Mouse (Mus musculus) adrenal gland, postnatal 36 days (tissue): ENCODE measurements around the gene Stard9. TPM values are rescaled to one million over a fixed set of nuclear protein-coding genes. Genes with fewer than 3 reads are reported as not detected.

ENCODE experiments used
- DNase-seq, 2 experiments: peaks; one replicate each; pipeline ENCODE4 v3.0.0; 2021; ENCODE audit warnings: mixed read lengths in 1 of 2
- total RNA-seq, 2 experiments: library from RNA; stranded (reverse); gene quantifications; 2 replicates each; pipeline ENCODE4 v1.2.3; 2021

The Stard9 gene
- total RNA-seq, 2 experiments from 2014 or later: 10.3 to 12.9 TPM

DNA sequence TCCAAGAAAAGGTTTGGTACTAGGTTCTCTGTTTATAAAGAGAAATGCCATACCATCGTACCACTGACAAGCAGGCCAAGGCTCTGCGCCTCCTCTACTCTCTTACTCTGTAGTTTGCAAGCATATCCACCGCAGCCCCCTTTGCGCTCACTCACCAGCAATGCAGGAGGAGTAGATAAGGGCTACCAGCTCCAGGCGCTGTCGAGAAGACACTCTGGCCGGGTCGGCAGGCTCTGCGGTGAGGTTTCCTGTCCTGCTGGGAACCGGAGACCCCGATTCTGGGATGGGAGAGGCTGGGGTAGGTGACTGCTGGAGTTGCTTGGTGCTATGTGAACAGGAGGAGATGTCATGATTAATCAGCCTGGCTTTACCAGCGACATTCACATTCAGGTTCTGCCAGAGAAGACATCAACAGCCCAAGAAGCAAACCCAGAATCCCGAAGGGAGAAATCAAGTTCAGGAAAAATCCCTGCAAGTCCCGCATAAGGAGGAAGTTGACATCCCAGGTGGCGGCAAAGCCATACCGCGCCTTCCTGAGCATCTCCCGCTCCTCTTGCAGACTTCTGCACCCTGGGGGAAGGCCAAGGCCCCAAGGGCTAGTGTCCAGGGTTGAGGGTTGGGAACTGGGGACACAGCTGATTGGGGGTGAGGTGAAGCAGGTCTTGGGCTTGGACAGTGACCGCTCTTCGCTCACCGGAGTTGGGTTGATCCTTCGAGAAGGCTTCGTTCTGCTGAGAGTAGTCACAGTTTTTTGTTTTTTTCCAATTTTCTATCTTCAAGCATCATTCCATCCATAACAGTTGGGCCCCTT lies 101.1 kb downstream of the Stard9 start:
- peak in 1 of 2 experiments; percentile 24 for DNase-seq

DNA sequence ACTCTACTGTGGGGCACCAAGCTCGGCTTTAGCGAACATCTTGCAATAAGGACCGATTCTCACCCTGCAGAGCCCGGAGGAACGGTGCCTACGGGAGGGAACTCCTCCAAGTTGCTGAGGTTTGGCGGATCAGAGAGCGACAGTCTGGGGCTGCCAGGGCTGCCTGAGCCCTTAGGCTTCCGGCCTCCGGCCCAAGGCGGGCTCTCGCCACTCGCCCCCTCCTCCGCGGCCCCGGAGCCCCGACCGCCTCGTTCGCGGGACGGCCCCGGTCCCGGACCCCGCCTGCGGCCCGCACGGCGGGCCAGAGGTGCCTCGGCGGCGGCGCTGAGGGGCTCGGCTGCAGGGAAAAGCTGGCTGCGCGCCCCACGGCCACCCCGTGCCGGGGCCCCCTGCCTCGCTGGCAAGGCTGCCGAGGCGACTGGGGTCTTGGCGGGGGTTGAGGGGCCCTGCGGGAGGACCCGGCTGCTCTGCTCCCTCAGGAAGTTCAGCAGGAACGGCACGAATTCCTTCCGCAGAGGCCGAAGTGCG lies 101.8 kb downstream of the Stard9 start:
- DNase-seq: peak; percentile 25 to 42

DNA sequence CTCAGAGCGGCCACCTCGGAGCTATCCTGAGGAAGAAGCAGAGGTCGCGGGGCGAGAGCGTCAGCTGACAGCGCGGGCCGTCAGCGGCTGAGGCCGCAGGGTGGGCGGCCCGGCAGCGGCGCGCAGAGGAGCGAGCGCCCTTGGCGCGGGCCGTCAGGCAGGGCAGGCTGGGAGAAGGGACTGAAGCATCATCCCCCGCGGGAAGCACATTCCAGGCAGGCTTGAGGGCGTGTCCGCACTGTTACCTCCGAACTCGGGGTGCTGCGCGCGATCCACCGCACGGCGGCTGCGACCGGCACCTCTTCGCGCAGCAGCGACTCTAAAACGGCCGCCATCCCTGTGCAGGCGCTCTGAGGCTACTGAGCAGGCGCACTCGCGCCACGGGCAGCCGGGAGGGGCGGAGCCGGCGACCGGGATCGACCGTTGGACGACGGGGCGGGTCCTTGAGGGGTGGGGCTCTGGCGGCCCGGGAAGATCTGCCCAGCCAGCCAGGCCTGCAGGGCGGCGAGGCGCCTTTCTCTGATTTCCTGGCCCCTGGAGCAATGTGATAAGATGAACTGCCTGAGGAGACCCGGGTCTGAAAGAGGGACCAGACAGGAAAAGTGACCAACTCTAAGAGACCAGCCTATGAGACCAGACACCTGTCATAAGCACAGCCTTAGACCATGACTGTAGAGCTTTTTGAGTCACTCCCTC lies 102.4 kb downstream of the Stard9 start:
- peak; percentile 97 to 98 for DNase-seq

GRCm38 (mm10) chr2:120731877-120732530 lies 103.1 kb downstream of the Stard9 start:
- DNase-seq: no peak

DNA sequence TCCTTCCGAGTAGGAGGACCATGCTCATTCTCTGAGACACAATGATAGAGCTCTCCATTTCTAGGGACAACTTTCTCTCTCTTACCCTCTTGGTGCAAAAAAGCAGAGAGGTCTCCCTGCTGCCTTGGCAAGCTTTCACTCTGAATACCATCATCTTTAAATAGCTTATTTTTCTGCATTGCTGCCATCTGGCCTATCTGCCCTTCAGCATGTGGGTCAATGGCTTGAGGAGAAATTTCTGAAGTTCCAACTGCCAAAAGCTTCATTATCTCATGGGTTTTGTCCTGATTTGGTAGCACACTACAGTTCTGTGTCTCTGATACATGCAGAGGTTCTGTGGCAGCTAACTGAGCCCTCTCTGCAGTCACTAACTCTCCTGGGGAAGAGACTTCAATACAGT lies 116.6 kb downstream of the Stard9 start:
- no peak for DNase-seq

DNA sequence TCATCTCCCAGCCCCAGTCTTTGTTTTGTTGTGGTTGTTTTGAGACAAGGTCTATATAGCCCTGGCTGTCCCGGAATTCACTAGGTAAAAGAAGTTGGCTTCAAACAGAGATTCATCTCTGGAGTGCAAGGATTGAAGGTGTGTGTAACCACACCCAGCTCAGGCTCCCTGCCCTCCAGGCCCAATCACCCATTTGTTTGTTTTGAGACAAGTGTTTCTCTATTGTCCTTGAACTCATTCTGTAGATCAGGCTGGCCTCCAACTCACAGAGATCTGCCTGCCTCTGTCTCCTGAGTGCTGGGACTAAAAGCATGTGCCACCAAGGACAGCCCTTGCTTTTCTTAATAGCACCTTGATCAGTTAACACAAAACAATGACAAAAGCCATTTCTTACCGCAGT lies 119.1 kb downstream of the Stard9 start:
- no peak for DNase-seq

DNA sequence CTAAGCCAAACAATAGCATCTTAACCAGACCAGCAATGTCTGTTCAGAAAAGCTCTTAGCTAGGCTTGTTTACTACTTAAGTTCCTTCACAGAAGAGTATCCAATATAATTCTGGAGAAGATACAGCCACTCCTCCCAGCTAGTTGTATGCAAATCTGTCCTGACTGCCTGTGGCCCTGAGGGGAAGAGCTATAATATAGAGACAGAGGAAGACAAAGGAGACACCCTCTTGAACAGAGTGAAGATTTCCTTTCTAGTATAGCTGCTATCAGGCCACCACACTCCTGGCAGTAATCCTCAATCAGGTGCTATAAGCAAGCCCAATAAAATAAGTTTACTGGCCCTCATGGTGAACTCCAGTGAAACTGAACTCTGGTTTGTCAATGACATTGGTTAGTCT lies 133.0 kb downstream of the Stard9 start:
- DNase-seq: no peak

DNA sequence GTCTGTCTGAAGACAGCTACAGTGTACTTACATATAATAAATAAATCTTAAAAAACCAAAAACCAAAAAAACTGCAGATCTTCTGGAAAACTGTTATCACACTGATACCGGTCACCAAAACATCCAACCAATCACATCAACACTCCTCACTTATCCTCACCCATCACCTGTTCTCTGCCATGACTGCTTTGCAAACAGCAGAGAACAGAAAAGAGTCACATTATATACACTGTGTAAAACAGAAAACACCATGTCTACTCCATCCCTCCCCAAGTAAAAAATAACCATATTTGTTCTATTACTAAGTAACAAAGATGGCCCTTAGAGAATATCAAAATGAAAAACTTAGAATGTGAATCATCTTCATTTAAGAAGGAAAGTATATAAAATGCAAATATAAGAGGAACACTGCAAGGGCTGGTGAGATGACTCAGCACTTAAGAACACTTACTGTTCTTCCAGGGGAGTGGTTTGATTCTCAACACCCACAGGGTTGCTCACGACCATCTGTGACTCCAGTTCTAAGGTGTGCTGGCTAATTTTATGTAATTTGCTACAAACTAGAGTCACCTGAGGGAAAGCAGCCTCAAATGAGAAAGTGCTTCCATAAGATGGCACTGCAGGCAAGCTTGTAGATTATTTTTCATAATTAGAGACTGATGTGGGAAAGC lies 141.5 kb downstream of the Stard9 start:
- DNase-seq: no peak

Other genes with a start within 250 kb of the Stard9 start
- 10 to 100 TPM; 25.9 to 37.3 TPM for gene Ganc, start 225.2 kb upstream of the Stard9 start, total RNA-seq
- gene Tmem87a, start 225.0 kb upstream of the Stard9 start, total RNA-seq: 10 to 100 TPM; 42.0 to 49.9 TPM
- gene Capn3, start 173.1 kb upstream of the Stard9 start, total RNA-seq: under 1 TPM in 1 of 2 experiments, not detected in 1; 0.56 TPM
- gene Zfp106, start 65.3 kb upstream of the Stard9 start, total RNA-seq: 100 to 1,000 TPM in 1 of 2 experiments, 10 to 100 TPM in 1; 92.4 to 101 TPM
- gene Snap23, start 61.5 kb upstream of the Stard9 start, total RNA-seq: 10 to 100 TPM; 61.8 to 73.3 TPM
- gene Haus2, start 19.7 kb upstream of the Stard9 start, total RNA-seq: 10 to 100 TPM; 10.5 to 15.4 TPM
- gene Lrrc57, start 19.6 kb upstream of the Stard9 start, total RNA-seq: 10 to 100 TPM; 14.4 to 19.6 TPM
- 10 to 100 TPM; 13.8 to 15.6 TPM for gene Cdan1, start 221.0 kb downstream of the Stard9 start, total RNA-seq
- gene Ttbk2, start 221.5 kb downstream of the Stard9 start, total RNA-seq: 10 to 100 TPM; 13.5 to 14.4 TPM